Mouse (Mus musculus): Measurements from ENCODE around the gene Nrcam.

The Nrcam gene

GRCm38 (mm10) chr12:44430996-44431395 lies 102.3 kb downstream of the Nrcam start:
- DNase-seq (ENCODE audit: extremely low read depth, low read depth, low spot score) = no peak

- DNase-seq (ENCODE audit: extremely low read depth, low read depth, low spot score) = no peak
Observed at GRCm38 (mm10) chr12:44432727-44433126, 104.0 kb downstream of the Nrcam start.

- no peak for DNase-seq (ENCODE audit: extremely low read depth, low read depth, low spot score)
Observed at GRCm38 (mm10) chr12:44437046-44437827, 108.6 kb downstream of the Nrcam start.

GRCm38 (mm10) chr12:44438884-44439283 lies 110.2 kb downstream of the Nrcam start:
- DNase-seq (ENCODE audit: extremely low read depth, low read depth, low spot score) = no peak

- DNase-seq (ENCODE audit: extremely low read depth, low read depth, low spot score) = no peak
Observed at GRCm38 (mm10) chr12:44440230-44440629, 111.5 kb downstream of the Nrcam start.

GRCm38 (mm10) chr12:44450930-44451329 lies 122.2 kb downstream of the Nrcam start:
- DNase-seq (ENCODE audit: extremely low read depth, low read depth, low spot score) = no peak

- DNase-seq (ENCODE audit: extremely low read depth, low read depth, low spot score) = no peak
Observed at GRCm38 (mm10) chr12:44451742-44452141, 123.1 kb downstream of the Nrcam start.

- DNase-seq (ENCODE audit: extremely low read depth, low read depth, low spot score) = no peak
Observed at GRCm38 (mm10) chr12:44453791-44454190, 125.1 kb downstream of the Nrcam start.

GRCm38 (mm10) chr12:44457961-44458360 lies 129.3 kb downstream of the Nrcam start:
- no peak for DNase-seq (ENCODE audit: extremely low read depth, low read depth, low spot score)

GRCm38 (mm10) chr12:44462436-44462835 lies 133.8 kb downstream of the Nrcam start:
- DNase-seq (ENCODE audit: extremely low read depth, low read depth, low spot score) = no peak

GRCm38 (mm10) chr12:44462976-44463375 lies 134.3 kb downstream of the Nrcam start:
- no peak for DNase-seq (ENCODE audit: extremely low read depth, low read depth, low spot score)

- DNase-seq (ENCODE audit: extremely low read depth, low read depth, low spot score) = no peak
Observed at GRCm38 (mm10) chr12:44471073-44471472, 142.4 kb downstream of the Nrcam start.

- no peak for DNase-seq (ENCODE audit: extremely low read depth, low read depth, low spot score)
Observed at GRCm38 (mm10) chr12:44475355-44475754, 146.7 kb downstream of the Nrcam start.

- DNase-seq (ENCODE audit: extremely low read depth, low read depth, low spot score) = no peak
Observed at GRCm38 (mm10) chr12:44479260-44480030, 150.8 kb downstream of the Nrcam start.

- DNase-seq (ENCODE audit: extremely low read depth, low read depth, low spot score) = no peak
Observed at GRCm38 (mm10) chr12:44480031-44480419, 151.3 kb downstream of the Nrcam start.

GRCm38 (mm10) chr12:44481415-44481814 lies 152.7 kb downstream of the Nrcam start:
- no peak for DNase-seq (ENCODE audit: extremely low read depth, low read depth, low spot score)

- no peak for DNase-seq (ENCODE audit: extremely low read depth, low read depth, low spot score)
Observed at GRCm38 (mm10) chr12:44492759-44493479, 164.2 kb downstream of the Nrcam start.

GRCm38 (mm10) chr12:44497762-44498161 lies 169.1 kb downstream of the Nrcam start:
- DNase-seq (ENCODE audit: extremely low read depth, low read depth, low spot score) = no peak

- DNase-seq (ENCODE audit: extremely low read depth, low read depth, low spot score) = no peak
Observed at GRCm38 (mm10) chr12:44498872-44499271, 170.2 kb downstream of the Nrcam start.

- DNase-seq (ENCODE audit: extremely low read depth, low read depth, low spot score) = no peak
Observed at GRCm38 (mm10) chr12:44501807-44502487, 173.3 kb downstream of the Nrcam start.

- DNase-seq (ENCODE audit: extremely low read depth, low read depth, low spot score) = no peak
Observed at GRCm38 (mm10) chr12:44503737-44504136, 175.1 kb downstream of the Nrcam start.

Measured in fat pad, adult 2 months (tissue).